Mouse (Mus musculus) CH12.LX (cell line): Measurements from ENCODE around the gene Pnma3.

ENCODE experiments used
- CTCF ChIP-seq, 2 experiments: IDR thresholded peaks in 1 of 2; conservative IDR thresholded peaks in 1 of 2; 2 replicates each; pipeline ENCODE4 v1.5.1; 2011 to 2012; ENCODE audit warnings: low read depth in 2 of 2, low read length in 2 of 2, improper control_type of control experiment in 1 of 2, inconsistent platforms in 1 of 2, mild to moderate bottlenecking in 1 of 2, moderate library complexity in 1 of 2
- POLR2A ChIP-seq: IDR thresholded peaks from 2 replicates; pipeline ENCODE4 v1.6.1; 2011; ENCODE audit warnings: low read depth, mild to moderate bottlenecking, improper control_type of control experiment, low read length
- SIN3A ChIP-seq: IDR thresholded peaks from 2 replicates; pipeline ENCODE4 v1.6.1; 2012; ENCODE audit warnings: low read length, improper control_type of control experiment, inconsistent platforms
- TCF12 ChIP-seq: IDR thresholded peaks from 2 replicates; pipeline ENCODE4 v1.6.1; 2014; ENCODE audit warnings: low read depth, mild to moderate bottlenecking, inconsistent platforms, low read length, improper control_type of control experiment

DNA sequence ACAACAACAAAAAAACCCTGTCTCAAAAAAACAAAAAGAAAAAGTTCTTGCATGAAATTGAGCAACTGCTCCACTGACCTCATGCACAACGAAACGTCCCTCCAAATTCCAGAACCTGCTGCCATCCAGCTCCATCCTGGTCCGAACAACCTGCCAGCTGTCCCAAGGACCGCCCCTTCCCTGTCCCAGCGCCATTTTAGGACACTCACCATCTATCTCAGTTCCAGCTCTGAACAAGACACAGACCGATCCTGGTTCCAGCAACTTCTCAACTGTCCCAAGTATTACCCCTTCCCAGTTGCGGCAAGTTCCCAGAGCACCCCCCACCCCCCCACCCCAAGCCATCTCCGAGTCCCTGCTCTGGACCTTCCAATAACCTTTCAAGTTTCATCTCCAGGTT lies 25.8 kb upstream of the Pnma3 start:
- no peak for TF ChIP-seq CTCF (conservative IDR thresholded peaks at IDR 0.05 in 1 of 2, IDR thresholded peaks at IDR 0.05 in 1 of 2; ENCODE audit: low read depth in 2 of 2, low read length in 2 of 2)
- TF ChIP-seq TCF12 = no peak
- no peak for TF ChIP-seq POLR2A
- no peak for TF ChIP-seq SIN3A
